Mouse (Mus musculus) hematopoietic multipotent progenitor cell, adult 10-12 weeks (in vitro differentiated cells): Measurements from ENCODE around the gene Fitm1. TPM values are rescaled to one million over a fixed set of nuclear protein-coding genes. Genes with fewer than 3 reads are reported as not detected.

Experiments used
- polyA plus RNA-seq: library from polyadenylated mRNA; stranded (reverse); fragments of >175 nt; gene quantifications from 2 replicates; pipeline ENCODE4 v1.2.3, GENCODE M21; 2012; ENCODE audit warnings: low replicate concordance

The Fitm1 gene
- 0.33 TPM in 1 of 2 replicates, not detected in the other for polyA plus RNA-seq

GRCm38 (mm10) chr14:55575302-55575701 is at the start of gene Fitm1:
Fitm1 (plus strand) TSS chr14:55575617.

GRCm38 (mm10) chr14:55540067-55540786 is 35.2 kb upstream of the Fitm1 start, which contains the start of gene Pck2:
Pck2 (plus strand) TSS chr14:55540266.

GRCm38 (mm10) chr14:55559799-55560201 is 15.6 kb upstream of the Fitm1 start, which contains the start of gene Dcaf11:
Dcaf11 (plus strand) TSS chr14:55560006.

GRCm38 (mm10) chr14:55560202-55561073 is 15.0 kb upstream of the Fitm1 start, which contains the start of gene A730061H03Rik:
A730061H03Rik (minus strand) TSS chr14:55560406.

GRCm38 (mm10) chr14:55577871-55578667 is 2.7 kb downstream of the Fitm1 start, which contains the start of gene Psme1:
Psme1 (plus strand) TSS chr14:55578123.

GRCm38 (mm10) chr14:55584702-55585565 is 9.5 kb downstream of the Fitm1 start, which contains the start of gene Emc9:
Emc9 (minus strand) TSS chr14:55585302.

GRCm38 (mm10) chr14:55590748-55591330 is 15.4 kb downstream of the Fitm1 start, which contains the start of gene Psme2:
Psme2 (minus strand) TSS chr14:55591113.

GRCm38 (mm10) chr14:55591331-55591891 is 16.0 kb downstream of the Fitm1 start, which contains the start of gene Rnf31:
Rnf31 (plus strand) TSS chr14:55591708.

GRCm38 (mm10) chr14:55603271-55603632 is 27.8 kb downstream of the Fitm1 start, which contains the start of gene Irf9:
Irf9 (plus strand) TSS chr14:55603571.

GRCm38 (mm10) chr14:55617822-55618221 is 42.4 kb downstream of the Fitm1 start, which contains the start of gene Rec8:
Rec8 (plus strand) TSS chr14:55618037.

Other genes with a start within 250 kb of the Fitm1 start
- gene Dhrs4, start 96.9 kb upstream of the Fitm1 start, polyA plus RNA-seq, result 25.8 and 52.4 TPM in 2 replicates
- 3.4 and 6.3 TPM in 2 replicates for gene Carmil3, start 85.0 kb upstream of the Fitm1 start, polyA plus RNA-seq
- gene Cpne6, start 65.2 kb upstream of the Fitm1 start, polyA plus RNA-seq, result not detected in 2 replicates
- gene Nrl, start 50.6 kb upstream of the Fitm1 start, polyA plus RNA-seq, result not detected in 2 replicates
- gene Pck2, start 35.4 kb upstream of the Fitm1 start, polyA plus RNA-seq, result 40.5 and 60.9 TPM in 2 replicates
- gene Dcaf11, start 15.6 kb upstream of the Fitm1 start, polyA plus RNA-seq, result 66.7 and 69.0 TPM in 2 replicates
- 2.0 TPM in 1 of 2 replicates, not detected in the other for gene A730061H03Rik, start 15.2 kb upstream of the Fitm1 start, polyA plus RNA-seq
- gene Psme1, start 2.5 kb downstream of the Fitm1 start, polyA plus RNA-seq, result 226 and 353 TPM in 2 replicates
- 10.0 and 14.4 TPM in 2 replicates for gene Emc9, start 9.7 kb downstream of the Fitm1 start, polyA plus RNA-seq
- gene Psme2, start 15.5 kb downstream of the Fitm1 start, polyA plus RNA-seq, result 65.8 and 135 TPM in 2 replicates
- 46.9 and 59.8 TPM in 2 replicates for gene Rnf31, start 16.1 kb downstream of the Fitm1 start, polyA plus RNA-seq
- gene Irf9, start 28.0 kb downstream of the Fitm1 start, polyA plus RNA-seq, result 35.4 and 179 TPM in 2 replicates
- 0.49 and 0.84 TPM in 2 replicates for gene Rec8, start 42.4 kb downstream of the Fitm1 start, polyA plus RNA-seq
- 14.0 and 57.8 TPM in 2 replicates for gene Ipo4, start 60.3 kb downstream of the Fitm1 start, polyA plus RNA-seq
- 3.7 TPM in 1 of 2 replicates, not detected in the other for gene Gm49378, start 62.3 kb downstream of the Fitm1 start, polyA plus RNA-seq
- 14.0 and 32.8 TPM in 2 replicates for gene Tm9sf1, start 68.2 kb downstream of the Fitm1 start, polyA plus RNA-seq
- 0.45 and 0.48 TPM in 2 replicates for gene Tssk4, start 74.6 kb downstream of the Fitm1 start, polyA plus RNA-seq
- 18.5 and 23.8 TPM in 2 replicates for gene Mdp1, start 84.9 kb downstream of the Fitm1 start, polyA plus RNA-seq
- gene Gmpr2, start 96.3 kb downstream of the Fitm1 start, polyA plus RNA-seq, result 5.9 and 22.3 TPM in 2 replicates
- 36.9 and 68.6 TPM in 2 replicates for gene Nedd8, start 96.5 kb downstream of the Fitm1 start, polyA plus RNA-seq
- 48.2 and 59.6 TPM in 2 replicates for gene Tinf2, start 106.2 kb downstream of the Fitm1 start, polyA plus RNA-seq
- gene Tgm1, start 138.3 kb downstream of the Fitm1 start, polyA plus RNA-seq, result 13.8 and 16.6 TPM in 2 replicates
- 27.4 and 45.7 TPM in 2 replicates for gene Rabggta, start 146.6 kb downstream of the Fitm1 start, polyA plus RNA-seq
- gene Dhrs1, start 170.1 kb downstream of the Fitm1 start, polyA plus RNA-seq, result 8.3 and 9.9 TPM in 2 replicates
- gene Nop9, start 170.1 kb downstream of the Fitm1 start, polyA plus RNA-seq, result 16.1 and 20.1 TPM in 2 replicates
- 0.11 and 0.15 TPM in 2 replicates for gene Cideb, start 182.8 kb downstream of the Fitm1 start, polyA plus RNA-seq
- 0.13 and 0.56 TPM in 2 replicates for gene Ltb4r2, start 185.8 kb downstream of the Fitm1 start, polyA plus RNA-seq
- 4.6 and 38.8 TPM in 2 replicates for gene Ltb4r1, start 190.3 kb downstream of the Fitm1 start, polyA plus RNA-seq
- gene Adcy4, start 208.5 kb downstream of the Fitm1 start, polyA plus RNA-seq, result 0.45 and 1.2 TPM in 2 replicates
- gene Ripk3, start 213.2 kb downstream of the Fitm1 start, polyA plus RNA-seq, result 43.4 and 85.4 TPM in 2 replicates
- 0.08 and 0.16 TPM in 2 replicates for gene Nfatc4, start 247.5 kb downstream of the Fitm1 start, polyA plus RNA-seq